ENCODE assay signal across 11 mouse cellular contexts in the genomic region with DNA sequence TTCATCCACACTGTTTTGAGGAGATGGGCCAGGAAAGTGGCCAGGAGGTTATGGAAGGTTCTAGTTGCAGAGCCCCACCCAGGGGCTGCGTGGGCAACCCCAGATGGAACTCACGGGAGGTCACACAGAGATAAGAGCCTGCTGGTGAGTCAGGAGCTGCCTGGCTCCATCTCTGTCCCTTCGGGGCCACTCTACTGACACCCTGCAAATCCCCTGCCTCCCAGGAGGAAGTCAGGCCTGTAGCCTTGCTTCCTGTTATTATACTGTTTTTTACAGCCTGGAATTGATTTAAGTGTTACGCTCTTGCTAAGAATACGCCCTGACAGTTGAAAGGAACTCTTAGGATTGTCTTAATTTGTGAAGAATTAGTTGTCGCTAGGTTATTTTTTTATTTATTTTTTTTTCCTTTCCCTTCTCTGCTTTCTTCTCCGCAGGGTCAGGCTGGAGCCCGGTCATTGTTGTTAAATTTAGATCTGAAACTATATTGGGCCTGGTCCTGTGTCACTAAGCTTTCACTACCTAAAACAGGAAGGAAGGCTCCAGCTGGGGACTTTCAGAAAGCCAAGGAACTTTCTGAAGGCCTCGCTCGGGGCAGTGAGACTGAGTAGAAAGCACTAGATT.
A peak's percentile ranks its signal among the peaks of the same experiment; 100 is the strongest.
DNase-seq lines count a peak whose midpoint lies in the region; ATAC-seq and TF ChIP-seq lines count a peak whose summit lies in the region.
"Had no signal": no experiment of that assay in that cellular context is flagged by ENCODE, and none has a peak within 500 bp of the region (broad histone marks: within the 10 kb centered on the region; RNA-seq: fewer than 3 reads in every experiment).

No protein-coding gene starts in this region.

- no peak overlapping the region for H3K4me3 ChIP-seq in midbrain, postnatal 0 days (ENCODE audit: low read depth, low read length)
- H3K4me3 ChIP-seq: neural tube, embryonic 12.5 days had no signal

- intact Hi-C loops in heart, postnatal 10 days (cut with DNase I), result loop anchor here (2.0 to 10.0 kb wide), 3 partner anchors 78 to 612 kb away; a partner anchor contains a TSS

- no peak for ATAC-seq in midbrain, postnatal 0 days (ENCODE audit: low FRiP score)

- H3K9ac ChIP-seq in midbrain, postnatal 0 days (replicated peaks; ENCODE audit: low read length, poor library complexity, severe bottlenecking), result no peak overlapping the region
- H3K9ac ChIP-seq: neural tube, embryonic 12.5 days had no signal

- H3K36me3 ChIP-seq in midbrain, postnatal 0 days (ENCODE audit: insufficient read depth, low read length), result no peaks in the 10 kb centered on the region
- H3K36me3 ChIP-seq: neural tube, embryonic 12.5 days had no signal

- TF ChIP-seq CTCF in midbrain, postnatal 0 days (IDR thresholded peaks at IDR 0.05), result no peak

- H3K27me3 ChIP-seq in midbrain, postnatal 0 days (ENCODE audit: insufficient read depth, low read length), result no peaks in the 10 kb centered on the region

- H3K4me2 ChIP-seq in midbrain, postnatal 0 days (ENCODE audit: low read depth, low read length, poor library complexity, severe bottlenecking), result no peak overlapping the region
- H3K4me2 ChIP-seq: neural tube, embryonic 12.5 days had no signal

- 65% methylated on average over 10 of the region's 10 CpGs for WGBS in midbrain, postnatal 0 days

- DNase-seq in adrenal gland, postnatal 14 days, result peak; percentile 45
- peak; percentile 10 for DNase-seq in brain, adult 2 months (ENCODE audit: low read depth, low spot score)
- peak; percentile 44 to 45 for DNase-seq in heart, postnatal 10 days
- DNase-seq in kidney, postnatal 36 days, result peak; percentile 54 to 67
- DNase-seq in Muller cell, postnatal 12 days (ENCODE audit: inconsistent ontology term), result no peak
- no peak for DNase-seq in B cell, adult 2 months
- DNase-seq in ovary, postnatal 10 days (ENCODE audit: low spot score), result no peak
- no peak for DNase-seq in midbrain, postnatal 0 days (ENCODE audit: low spot score)
- DNase-seq: cerebellum, adult 9-10 months; layer of hippocampus, postnatal 36 days had no signal

- no peak overlapping the region for H3K27ac ChIP-seq in midbrain, postnatal 0 days (ENCODE audit: low read depth, low read length)
- H3K27ac ChIP-seq: neural tube, embryonic 12.5 days had no signal

- H3K9me3 ChIP-seq in midbrain, postnatal 0 days (ENCODE audit: low read length), result no peaks in the 10 kb centered on the region
- H3K9me3 ChIP-seq: neural tube, embryonic 12.5 days had no signal

- no peaks in the 10 kb centered on the region; the same call in 1 of the 2 replicates for H3K4me1 ChIP-seq in midbrain, postnatal 0 days (ENCODE audit: insufficient read depth, low read length)

Comparison
In these comparisons a context has a peak if more than half of its experiments do, and no peak if none do; other contexts are left out.
1. DNase-seq: peak in adrenal gland, postnatal 14 days (single experiment), brain, adult 2 months (single experiment), heart, postnatal 10 days (2 of 2) and kidney, postnatal 36 days (2 of 2); none in Muller cell, postnatal 12 days (single experiment), B cell, adult 2 months (0 of 2), ovary, postnatal 10 days (single experiment) and midbrain, postnatal 0 days (single experiment).